ENCODE assay signal across 8 mouse cellular contexts in genomic region chr3:108911548-108912413, GRCm38 (mm10). TPM values are rescaled to one million over a fixed set of nuclear protein-coding genes. Genes with fewer than 3 reads are reported as not detected.
DNase-seq lines count a peak whose midpoint lies in the region; ATAC-seq lines count a peak whose summit lies in the region.

TSS of gene Prpf38b (minus strand) at chr3:108911727.

- ATAC-seq in hindbrain, embryonic 14.5 days (ENCODE audit: low FRiP score) = peak; percentile 99

- peaks cover 12% of the 10 kb centered on the region for H3K36me3 ChIP-seq in hindbrain, embryonic 14.5 days (replicated peaks; ENCODE audit: control insufficient read depth, insufficient read depth)

- DNase-seq in R1 (ENCODE audit: low read depth, low spot score) = peak; percentile 97
- peak; percentile 95 to 97 for DNase-seq in cerebellum, postnatal 25 days
- peak; percentile 81 to 91 for DNase-seq in frontal cortex, postnatal 25 days (ENCODE audit: low spot score in 2 of 2)
- DNase-seq in hindbrain, embryonic 14.5 days (ENCODE audit: low spot score) = peak; percentile 97
- DNase-seq in layer of hippocampus, postnatal 36 days = peak; percentile 94
- DNase-seq in lung, postnatal 36 days = peak; percentile 98
- DNase-seq in retina, postnatal 1 day = peak; percentile 98
- DNase-seq in urinary bladder, adult 18-20 months (ENCODE audit: low spot score in 2 of 2) = peak; percentile 85 to 92

- H3K4me3 ChIP-seq in hindbrain, embryonic 14.5 days (replicated peaks; ENCODE audit: low read length) = peak within 1 kb of the TSS; percentile 90

- no peaks in the 10 kb centered on the region for H3K9me3 ChIP-seq in hindbrain, embryonic 14.5 days (ENCODE audit: control insufficient read depth, low read length)

- peak within 1 kb of the TSS; percentile 89 for H3K9ac ChIP-seq in hindbrain, embryonic 14.5 days

- peaks cover 18% of the 10 kb centered on the region for H3K4me1 ChIP-seq in hindbrain, embryonic 14.5 days (replicated peaks; ENCODE audit: control insufficient read depth, insufficient read depth, low read length)

- H3K4me2 ChIP-seq in hindbrain, embryonic 14.5 days (replicated peaks) = peak within 1 kb of the TSS; percentile 78

- peak within 1 kb of the TSS; percentile 95 for H3K27ac ChIP-seq in hindbrain, embryonic 14.5 days

- H3K27me3 ChIP-seq in hindbrain, embryonic 14.5 days (ENCODE audit: control insufficient read depth, insufficient read depth, low read length) = no peaks in the 10 kb centered on the region

- WGBS in hindbrain, embryonic 14.5 days = 2% methylated on average over 53 of the region's 53 CpGs

RNA-seq across cellular contexts. Expression of gene Prpf38b, which starts in this region (rescaled TPM):
- polyA plus RNA-seq in hindbrain, embryonic 14.5 days (2014; fragmentation: Nextera tagmentation; extraction: Ambion mirVana) = 38.1 and 41.8 TPM in 2 replicates
- 10 to 100 TPM; 46.7 to 51.9 TPM for total RNA-seq in layer of hippocampus, postnatal 36 days (2021)

Comparison
In these comparisons a context has a peak if more than half of its experiments do, and no peak if none do; other contexts are left out.
1. Peak in every context shown above with its lines: DNase-seq, ATAC-seq, H3K4me3 ChIP-seq and H3K27ac ChIP-seq.